Mouse (Mus musculus): ENCODE data around the gene Cnksr3. TPM values are rescaled to one million over a fixed set of nuclear protein-coding genes. Genes with fewer than 3 reads are reported as not detected.

Cnksr3 gene
- polyA plus RNA-seq (2014; fragmentation: Illumina TruSeq; extraction: RNeasy Lipid Tissue Mini Kit (QIAGEN cat#74804); ENCODE audit: low read depth, low replicate concordance), result 11.5 TPM

GRCm38 (mm10) chr10:7211696-7212482, at the start of gene Cnksr3:
Cnksr3 (minus strand) TSS chr10:7212237.

Other genes with a start within 250 kb of the Cnksr3 start
- 21.8 TPM for gene Ipcef1, start 159.8 kb downstream of the Cnksr3 start, polyA plus RNA-seq (2014; fragmentation: Illumina TruSeq; extraction: RNeasy Lipid Tissue Mini Kit (QIAGEN cat#74804); ENCODE audit: low read depth, low replicate concordance)

Data from kidney, adult 10 weeks (tissue).